Mouse (Mus musculus) adrenal gland, postnatal 25 days (tissue): ENCODE measurements around the gene Elmo2. TPM values are rescaled to one million over a fixed set of nuclear protein-coding genes. Genes with fewer than 3 reads are reported as not detected.

ENCODE experiments used
- DNase-seq: peaks from one replicate; pipeline ENCODE4 v3.0.0; 2021; ENCODE audit warnings: mixed read lengths
- total RNA-seq: library from RNA; stranded (reverse); gene quantifications from 2 replicates; pipeline ENCODE4 v1.2.3, GENCODE M21; 2021

The Elmo2 gene
- total RNA-seq, 1 experiment from 2014 or later: 27.9 TPM

- DNase-seq: no peak
Observed at GRCm38 (mm10) chr2:165323484-165323883, 2.8 kb downstream of the Elmo2 start.

GRCm38 (mm10) chr2:165321981-165322735 lies 4.1 kb downstream of the Elmo2 start:
- DNase-seq: no peak

- DNase-seq: no peak
Observed at GRCm38 (mm10) chr2:165321381-165321888, 4.8 kb downstream of the Elmo2 start.

- DNase-seq: no peak
Observed at GRCm38 (mm10) chr2:165320531-165321150, 5.6 kb downstream of the Elmo2 start.

GRCm38 (mm10) chr2:165319503-165319902 lies 6.8 kb downstream of the Elmo2 start:
- DNase-seq: no peak

GRCm38 (mm10) chr2:165318941-165319340 lies 7.3 kb downstream of the Elmo2 start:
- DNase-seq: no peak

- no peak for DNase-seq
Observed at GRCm38 (mm10) chr2:165317621-165318263, 8.5 kb downstream of the Elmo2 start.

- peak; percentile 33 for DNase-seq
Observed at GRCm38 (mm10) chr2:165316837-165317473, 9.3 kb downstream of the Elmo2 start.

- DNase-seq: no peak
Observed at GRCm38 (mm10) chr2:165316204-165316603, 10.1 kb downstream of the Elmo2 start.

GRCm38 (mm10) chr2:165314197-165314596 lies 12.1 kb downstream of the Elmo2 start:
- DNase-seq: no peak

GRCm38 (mm10) chr2:165312381-165312780 lies 13.9 kb downstream of the Elmo2 start:
- no peak for DNase-seq

GRCm38 (mm10) chr2:165311577-165311976 lies 14.7 kb downstream of the Elmo2 start:
- peak; percentile 61 for DNase-seq

GRCm38 (mm10) chr2:165310818-165311425 lies 15.4 kb downstream of the Elmo2 start:
- DNase-seq: no peak

GRCm38 (mm10) chr2:165307801-165308200 lies 18.5 kb downstream of the Elmo2 start:
- DNase-seq: no peak

GRCm38 (mm10) chr2:165305438-165305837 lies 20.8 kb downstream of the Elmo2 start:
- no peak for DNase-seq

GRCm38 (mm10) chr2:165304819-165305218 lies 21.5 kb downstream of the Elmo2 start:
- no peak for DNase-seq

GRCm38 (mm10) chr2:165303354-165304012 lies 22.8 kb downstream of the Elmo2 start:
- DNase-seq: no peak

GRCm38 (mm10) chr2:165301409-165301808 lies 24.9 kb downstream of the Elmo2 start:
- no peak for DNase-seq

GRCm38 (mm10) chr2:165300885-165301284 lies 25.4 kb downstream of the Elmo2 start:
- DNase-seq: no peak

GRCm38 (mm10) chr2:165300424-165300823 lies 25.9 kb downstream of the Elmo2 start:
- no peak for DNase-seq

GRCm38 (mm10) chr2:165297429-165297828 lies 28.9 kb downstream of the Elmo2 start:
- DNase-seq: no peak

- DNase-seq: peak; percentile 71
Observed at GRCm38 (mm10) chr2:165296571-165296970, 29.7 kb downstream of the Elmo2 start.
